Mouse (Mus musculus) gastrocnemius, postnatal 10 days (tissue): ENCODE data around the gene Pde6d. TPM values are rescaled to one million over a fixed set of nuclear protein-coding genes. Genes with fewer than 3 reads are reported as not detected.

Experiments
- DNase-seq: peaks from one replicate; pipeline ENCODE4 v3.0.0; 2021; ENCODE audit warnings: mixed read lengths
- total RNA-seq, 2 experiments: library from RNA; stranded (reverse); gene quantifications; 2 replicates each; pipeline ENCODE4 v1.2.3; 2021

The Pde6d gene
- total RNA-seq, 2 experiments from 2014 or later = 32.5 to 40.2 TPM

DNA sequence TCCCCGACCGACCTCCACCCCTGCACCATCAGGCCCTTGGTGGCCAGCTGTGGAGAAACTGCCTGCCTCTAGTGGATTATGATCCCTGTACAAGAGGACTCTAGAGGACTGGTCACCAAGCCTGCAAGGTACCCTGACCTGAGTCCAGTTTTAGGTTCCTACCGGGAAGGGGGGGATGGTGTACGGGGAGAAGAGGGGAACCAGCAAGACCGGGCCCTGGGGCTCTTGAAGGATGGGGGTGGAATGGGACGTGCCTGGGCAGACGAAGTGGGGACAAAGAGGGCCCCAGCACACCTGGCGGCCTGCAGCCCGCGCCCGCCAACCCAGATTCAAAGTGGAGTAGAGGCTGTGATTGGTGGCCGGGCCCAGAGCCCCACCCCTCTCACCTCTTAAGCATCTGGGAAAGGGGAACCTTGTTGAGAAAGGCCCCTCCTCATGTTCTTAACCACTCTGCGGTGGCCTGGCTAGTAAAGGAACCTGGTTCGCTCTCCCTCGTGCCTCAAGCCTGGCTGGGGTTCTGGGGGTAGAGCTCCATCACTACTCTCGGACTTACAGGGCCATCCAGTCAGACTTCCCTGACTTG lies 79.2 kb downstream of the Pde6d start:
- peak; percentile 24 for DNase-seq

DNA sequence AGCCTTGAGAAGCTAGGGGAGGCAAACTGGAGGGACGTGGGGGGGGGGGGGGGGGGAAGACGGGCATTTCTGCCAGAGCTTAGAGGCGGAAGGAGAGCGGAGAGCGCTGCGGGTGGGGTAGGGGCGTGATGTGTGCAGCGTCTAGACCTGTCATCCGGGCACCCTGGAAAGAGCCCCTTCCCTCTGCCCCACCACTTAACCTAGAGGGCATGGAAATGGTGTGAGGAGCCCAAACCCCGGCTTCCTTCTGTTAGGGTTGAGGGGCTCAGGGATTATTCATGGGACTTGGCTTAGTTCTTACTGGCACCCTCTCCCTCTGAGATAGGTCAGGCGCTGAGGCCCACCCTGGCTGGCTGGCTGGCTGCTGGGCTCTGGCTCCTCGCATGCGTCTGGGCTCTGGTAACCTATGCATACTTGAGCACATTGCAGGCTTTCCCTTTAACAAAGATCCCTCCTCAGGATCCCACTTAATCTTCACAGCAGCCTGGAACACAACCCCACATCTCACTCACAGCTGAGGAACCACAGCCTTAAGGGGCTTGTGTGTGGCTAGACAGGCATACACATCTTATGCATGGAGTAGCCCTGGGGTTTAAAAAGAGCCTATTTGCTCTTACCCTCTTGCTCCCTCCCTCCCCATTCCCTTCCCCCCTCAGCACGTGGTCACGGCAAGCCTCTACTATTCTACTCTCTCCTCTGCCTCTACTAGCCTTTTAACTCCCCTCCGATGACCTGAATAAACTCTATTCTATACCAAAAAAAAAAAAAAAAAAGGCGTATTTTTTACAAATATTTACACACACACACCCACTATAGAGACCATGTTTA lies 80.0 kb downstream of the Pde6d start:
- no peak for DNase-seq

GRCm38 (mm10) chr1:86501559-86501958 lies 80.9 kb downstream of the Pde6d start:
- DNase-seq = peak; percentile 95

DNA sequence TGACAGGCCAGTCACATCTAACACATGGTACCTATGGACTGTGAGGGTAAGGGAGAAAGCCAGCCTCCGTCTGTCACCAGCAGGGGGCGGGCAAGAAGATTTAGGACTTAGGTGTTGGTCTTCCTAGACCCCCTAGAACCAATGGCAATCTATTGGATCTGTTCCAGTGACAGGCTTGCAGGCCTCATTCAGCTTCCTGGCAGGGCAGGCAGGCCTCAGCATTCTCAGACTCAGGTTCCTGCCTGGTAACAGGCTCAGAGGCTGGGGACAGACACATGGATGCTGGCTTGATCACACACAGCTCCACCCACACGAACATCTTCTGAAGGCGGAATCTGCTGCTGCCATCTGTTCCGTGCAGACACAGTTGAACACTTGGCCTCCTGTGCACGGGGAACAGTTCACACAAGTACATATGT lies 81.3 kb downstream of the Pde6d start:
- DNase-seq = peak; percentile 62

- no peak for DNase-seq
Observed at GRCm38 (mm10) chr1:86500681-86501080, 81.7 kb downstream of the Pde6d start.

GRCm38 (mm10) chr1:86499903-86500302 lies 82.5 kb downstream of the Pde6d start:
- peak; percentile 69 for DNase-seq

GRCm38 (mm10) chr1:86498611-86499010 lies 83.8 kb downstream of the Pde6d start:
- no peak for DNase-seq

GRCm38 (mm10) chr1:86497986-86498385 lies 84.4 kb downstream of the Pde6d start:
- DNase-seq = no peak

DNA sequence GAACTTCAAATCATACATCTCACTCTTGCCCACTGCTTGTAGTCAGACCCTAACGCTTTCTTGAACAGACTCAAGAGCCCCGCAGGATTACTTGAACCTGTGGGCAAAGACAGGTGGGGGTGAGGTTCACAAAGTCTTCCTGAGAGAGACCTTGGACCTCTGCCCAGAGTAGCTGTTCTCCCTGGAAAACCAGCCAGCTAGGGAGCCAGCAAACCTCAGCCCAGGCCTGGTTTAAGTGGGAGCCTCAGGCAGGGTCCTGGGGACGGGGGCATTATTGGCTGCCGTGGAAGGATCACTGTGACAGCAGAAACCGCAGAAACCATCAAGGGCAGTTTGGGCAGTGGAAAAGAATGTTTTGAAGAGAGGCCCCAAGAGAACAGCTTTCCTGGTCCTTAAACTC lies 85.1 kb downstream of the Pde6d start:
- no peak for DNase-seq

DNA sequence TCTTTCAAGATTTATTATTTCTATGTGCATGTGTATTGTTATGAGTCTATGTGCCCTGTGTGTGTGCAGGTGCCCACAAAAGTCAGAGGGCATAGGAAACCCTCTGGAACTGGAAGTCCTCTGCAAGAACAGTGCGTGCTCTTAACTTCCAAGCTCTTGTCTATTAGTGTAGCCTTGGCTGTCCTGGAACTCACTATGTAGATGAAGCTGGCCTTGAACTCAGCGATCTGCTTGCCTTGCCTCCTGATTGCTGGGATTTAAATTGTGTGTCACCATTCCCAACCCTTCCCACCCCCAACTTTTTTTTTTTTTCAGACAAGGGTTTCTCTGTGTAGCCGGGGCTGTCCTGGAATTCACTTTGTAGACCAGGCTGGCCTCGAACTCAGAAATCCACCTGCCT lies 86.1 kb downstream of the Pde6d start:
- no peak for DNase-seq

- DNase-seq = no peak
Observed at GRCm38 (mm10) chr1:86493783-86494182, 88.6 kb downstream of the Pde6d start.

Other genes with a start within 250 kb of the Pde6d start
- 100 to 1,000 TPM; 143 to 165 TPM for gene Ncl, start 223.2 kb downstream of the Pde6d start, total RNA-seq
- not detected for gene Nmur1, start 156.4 kb downstream of the Pde6d start, total RNA-seq
- gene Tex44, start 156.3 kb downstream of the Pde6d start, total RNA-seq = not detected
- gene Ptma, start 55.9 kb downstream of the Pde6d start, total RNA-seq = 100 to 1,000 TPM; 358 to 428 TPM
- gene Cops7b, start 275 bp upstream of the Pde6d start, total RNA-seq = 10 to 100 TPM; 10.5 to 12.6 TPM
- 1 to 10 TPM; 1.9 to 2.2 TPM for gene Nppc, start 87.9 kb upstream of the Pde6d start, total RNA-seq
- gene Dis3l2, start 121.2 kb upstream of the Pde6d start, total RNA-seq = 10 to 100 TPM; 14.5 to 16.9 TPM